Mouse (Mus musculus): Measurements from ENCODE around the gene Nrf1.

DNA sequence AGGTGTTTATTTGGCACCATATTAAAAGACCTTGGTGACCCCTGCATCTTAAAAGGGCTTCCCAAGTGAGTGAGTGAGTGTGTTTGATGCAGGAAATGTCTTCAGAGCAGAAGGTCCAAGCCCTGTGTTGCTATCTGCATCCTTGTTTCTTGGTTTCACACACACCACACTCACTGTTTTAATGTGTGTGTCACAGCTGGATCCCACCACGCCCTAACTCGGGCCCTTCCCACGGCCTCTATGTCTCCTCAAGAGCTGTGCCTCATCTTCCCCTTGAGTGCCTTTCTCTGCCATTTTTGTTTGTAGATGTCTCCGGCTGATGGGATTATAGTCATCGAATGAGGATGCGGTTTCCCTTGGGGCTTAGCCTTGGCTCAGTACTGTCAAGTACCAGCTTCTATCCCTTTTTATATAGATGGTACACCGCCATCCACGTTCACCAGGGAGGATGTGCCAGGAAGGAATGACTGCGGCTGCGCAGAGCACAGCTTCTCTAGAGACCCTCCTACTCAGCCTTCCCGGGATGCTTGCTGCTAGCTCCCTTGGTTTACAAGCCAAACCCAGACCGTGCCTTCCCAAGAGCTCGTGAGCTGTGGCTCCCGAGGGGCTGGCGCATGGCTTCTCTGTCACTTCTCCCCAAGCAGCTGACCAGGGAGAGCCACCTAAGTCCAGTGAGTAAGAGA, 106.1 kb downstream of the Nrf1 start:
- TF ChIP-seq CTCF (IDR thresholded peaks at IDR 0.05; ENCODE audit: low read depth) (no peak), EP300 (IDR thresholded peaks at IDR 0.05; ENCODE audit: low read depth) (no peak)
